Mouse (Mus musculus) neutrophil, adult 5-6 weeks (primary cell): ENCODE results near the gene Aco2. TPM values are rescaled to one million over a fixed set of nuclear protein-coding genes. Genes with fewer than 3 reads are reported as not detected.

Experiments used
- ATAC-seq: fragments of 151-379, 151-347 bp; 2 replicates; pipeline ENCODE4 v1.8.0; 2017; ENCODE audit warnings: mild to moderate bottlenecking, moderate TSS enrichment; ENCODE audit not compliant: insufficient number of reproducible peaks, poor library complexity, low FRiP score, severe bottlenecking; ENCODE audit errors: extremely low read depth
- total RNA-seq: library from RNA; stranded (forward); fragments of 200-1000 nt; gene quantifications from 2 replicates; pipeline ENCODE4 v1.2.3, GENCODE M21; 2017

The Aco2 gene
- total RNA-seq, 1 experiment from 2014 or later = 86.2 TPM

- no peak for ATAC-seq
These were observed 89.0 kb downstream of the Aco2 start for GRCm38 (mm10) chr15:81961078-81961451.

GRCm38 (mm10) chr15:81964262-81964661 is 92.2 kb downstream of the Aco2 start:
- no peak for ATAC-seq

Other genes starting within 250 kb of the Aco2 start
- 20.9 and 31.7 TPM in 2 replicates for gene L3mbtl2, start 208.4 kb upstream of the Aco2 start, total RNA-seq
- not detected in 2 replicates for gene Chadl, start 175.0 kb upstream of the Aco2 start, total RNA-seq
- gene Zc3h7b, start 127.3 kb upstream of the Aco2 start, total RNA-seq = 13.6 and 14.5 TPM in 2 replicates
- gene Rangap1, start 126.8 kb upstream of the Aco2 start, total RNA-seq = 30.6 and 32.8 TPM in 2 replicates
- gene Tef, start 69.9 kb upstream of the Aco2 start, total RNA-seq = 26.2 and 29.4 TPM in 2 replicates
- 44.3 and 48.5 TPM in 2 replicates for gene Tob2, start 13.5 kb upstream of the Aco2 start, total RNA-seq
- gene Phf5a, start 398 bp upstream of the Aco2 start, total RNA-seq = 42.9 and 65.9 TPM in 2 replicates
- gene Polr3h, start 53.9 kb downstream of the Aco2 start, total RNA-seq = 11.5 and 12.2 TPM in 2 replicates
- gene Csdc2, start 64.5 kb downstream of the Aco2 start, total RNA-seq = 0.37 TPM in 1 of 2 replicates, not detected in the other
- 5.0 and 9.6 TPM in 2 replicates for gene Pmm1, start 88.6 kb downstream of the Aco2 start, total RNA-seq
- not detected in 2 replicates for gene 1700029P11Rik, start 108.2 kb downstream of the Aco2 start, total RNA-seq
- 33.9 and 49.0 TPM in 2 replicates for gene Xrcc6, start 115.5 kb downstream of the Aco2 start, total RNA-seq
- gene Desi1, start 161.6 kb downstream of the Aco2 start, total RNA-seq = 7.3 and 7.7 TPM in 2 replicates
- 74.5 and 74.8 TPM in 2 replicates for gene Snu13, start 175.3 kb downstream of the Aco2 start, total RNA-seq
- gene 4930407I10Rik, start 186.8 kb downstream of the Aco2 start, total RNA-seq = not detected in 2 replicates
- not detected in 2 replicates for gene Mei1, start 197.7 kb downstream of the Aco2 start, total RNA-seq